Mouse (Mus musculus) T-helper 1 cell (primary cell): ENCODE data around the gene Slc25a21.

ENCODE experiments used
- in situ Hi-C: fragments of 300-600 bp; cut with MboI, MseI; formaldehyde crosslinking; loops from one replicate; pipeline ENCODE4 v1.15.1; 2025; ENCODE audit warnings: high pct_unique_total_duplicates

Slc25a21 gene

GRCm38 (mm10) chr12:56694936-56695335 is 502.3 kb downstream of the Slc25a21 start:
- in situ Hi-C loops = loop anchor here (5.0 to 25.0 kb wide), 4 partner anchors 83 to 847 kb away; partner anchors contain the start of genes Nkx2-9 and Slc25a21

- in situ Hi-C loops = loop anchor here (5.0 to 25.0 kb wide), 3 partner anchors 82 to 493 kb away; partner anchors contain the start of genes Nkx2-9 and Slc25a21
Measured at GRCm38 (mm10) chr12:56694361-56694760, 502.9 kb downstream of the Slc25a21 start.

GRCm38 (mm10) chr12:56693411-56694098 is 503.7 kb downstream of the Slc25a21 start:
- in situ Hi-C loops = loop anchor here (5.0 to 25.0 kb wide), 3 partner anchors 81 to 494 kb away; partner anchors contain the start of genes Nkx2-9 and Slc25a21

- in situ Hi-C loops = loop anchor here (5.0 to 25.0 kb wide), 3 partner anchors 80 to 495 kb away; partner anchors contain the start of genes Nkx2-9 and Slc25a21
Measured at GRCm38 (mm10) chr12:56692536-56692935, 504.7 kb downstream of the Slc25a21 start.

GRCm38 (mm10) chr12:56691427-56692079 is 505.7 kb downstream of the Slc25a21 start, which contains the start of gene Pax9:
Gene Pax9 (plus strand): TSS chr12:56691767.
- in situ Hi-C loops = loop anchor here (5.0 to 25.0 kb wide), 3 partner anchors 79 to 496 kb away; partner anchors contain the start of genes Nkx2-9 and Slc25a21

DNA sequence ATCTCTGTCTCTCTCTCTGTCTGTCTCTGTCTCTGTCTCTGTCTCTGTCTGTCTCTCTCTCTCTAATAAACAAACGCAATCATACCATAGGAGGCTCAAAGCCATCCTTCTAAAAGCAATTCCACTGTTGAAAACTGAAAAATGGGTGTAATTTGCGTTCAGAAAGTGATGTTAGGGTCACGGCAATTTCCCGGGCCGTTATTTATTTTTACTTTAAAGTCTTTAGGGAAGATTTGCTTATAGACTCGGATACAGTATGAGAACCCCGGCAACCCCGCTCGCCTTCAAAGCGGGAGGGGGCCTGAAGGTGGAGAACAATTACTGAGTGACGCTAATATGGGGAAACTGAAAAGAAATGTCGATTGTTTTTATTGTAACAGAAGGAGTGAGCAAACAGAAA is 506.3 kb downstream of the Slc25a21 start:
- in situ Hi-C loops = loop anchor here (5.0 to 25.0 kb wide), 3 partner anchors 79 to 496 kb away; partner anchors contain the start of genes Nkx2-9 and Slc25a21

- in situ Hi-C loops = loop anchor here (5.0 to 25.0 kb wide), 3 partner anchors 78 to 497 kb away; partner anchors contain the start of genes Nkx2-9 and Slc25a21
Measured at GRCm38 (mm10) chr12:56690366-56690765, 506.9 kb downstream of the Slc25a21 start.

GRCm38 (mm10) chr12:56689736-56690135 is 507.5 kb downstream of the Slc25a21 start:
- in situ Hi-C loops = loop anchor here (5.0 to 25.0 kb wide), 3 partner anchors 77 to 498 kb away; partner anchors contain the start of genes Nkx2-9 and Slc25a21

- in situ Hi-C loops = loop anchor here (25.0 kb wide), 1 partner anchor 498 kb away; the partner anchor contains the start of gene Slc25a21
Measured at GRCm38 (mm10) chr12:56689331-56689730, 507.9 kb downstream of the Slc25a21 start.

DNA sequence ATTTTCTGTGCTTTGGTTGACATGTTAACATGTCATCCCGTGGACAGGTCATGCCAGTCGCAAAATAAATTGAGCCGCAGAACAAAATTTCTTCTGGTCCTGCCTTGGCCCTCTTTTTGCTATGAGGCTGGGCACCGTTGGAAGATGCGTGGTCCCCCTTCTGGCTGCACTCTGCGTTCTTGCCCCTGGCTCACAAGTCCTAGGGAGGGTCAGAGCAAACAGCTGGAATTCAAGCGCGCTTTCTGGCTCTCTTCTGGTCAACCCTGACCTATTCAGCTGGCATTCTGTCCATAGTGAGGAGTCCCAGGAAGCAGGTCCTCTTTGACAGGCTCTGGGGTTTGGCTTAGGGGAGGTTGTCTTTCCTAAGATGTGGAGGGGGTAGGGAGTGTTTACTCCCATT is 508.4 kb downstream of the Slc25a21 start:
- in situ Hi-C loops = loop anchor here (25.0 kb wide), 1 partner anchor 498 kb away; the partner anchor contains the start of gene Slc25a21

- in situ Hi-C loops = loop anchor here (25.0 kb wide), 1 partner anchor 499 kb away; the partner anchor contains the start of gene Slc25a21
Measured at GRCm38 (mm10) chr12:56688482-56688840, 508.8 kb downstream of the Slc25a21 start.

- in situ Hi-C loops = loop anchor here (25.0 kb wide), 1 partner anchor 499 kb away; the partner anchor contains the start of gene Slc25a21
Measured at GRCm38 (mm10) chr12:56687640-56688481, 509.4 kb downstream of the Slc25a21 start.

DNA sequence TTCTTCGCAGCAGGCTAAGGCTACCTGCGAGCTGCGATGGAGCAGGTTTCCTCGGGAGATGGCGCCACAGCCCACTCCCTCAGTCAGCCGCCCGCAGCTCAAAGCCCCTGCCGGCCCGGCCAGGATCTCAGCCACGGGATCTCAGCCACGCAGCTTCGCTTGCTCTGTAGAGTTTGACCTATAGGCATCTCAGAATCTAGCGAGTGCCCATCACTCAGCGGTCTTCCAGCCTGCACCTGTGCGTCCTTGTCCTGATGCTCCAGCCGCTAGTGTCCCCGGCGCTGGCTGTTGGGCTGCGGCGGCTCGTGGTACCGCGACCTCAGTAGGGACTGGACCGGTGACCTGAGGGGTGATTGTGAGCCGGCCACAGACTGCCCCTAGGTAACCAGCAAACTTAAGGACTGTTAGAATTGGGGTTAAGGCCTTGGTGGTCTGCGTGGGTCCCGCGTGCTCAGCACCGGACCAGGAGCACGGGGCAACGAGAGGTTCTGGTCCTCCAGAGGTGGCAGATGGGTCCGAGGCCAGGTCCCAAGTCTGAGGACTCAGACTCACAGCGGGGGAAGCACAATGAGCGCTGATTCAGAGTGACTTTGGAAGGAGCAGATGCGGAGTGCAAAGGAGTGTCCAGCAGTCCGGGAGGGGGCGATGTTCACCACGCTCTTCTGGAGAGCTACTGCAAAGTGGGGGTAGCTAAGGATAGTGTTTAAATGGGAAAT is 516.0 kb downstream of the Slc25a21 start:
- in situ Hi-C loops = loop anchor here (25.0 kb wide), 1 partner anchor 506 kb away; the partner anchor contains the start of gene Slc25a21

GRCm38 (mm10) chr12:56677620-56678019 is 519.7 kb downstream of the Slc25a21 start:
- in situ Hi-C loops = loop anchor here (25.0 kb wide), 1 partner anchor 510 kb away; the partner anchor contains the start of gene Slc25a21

DNA sequence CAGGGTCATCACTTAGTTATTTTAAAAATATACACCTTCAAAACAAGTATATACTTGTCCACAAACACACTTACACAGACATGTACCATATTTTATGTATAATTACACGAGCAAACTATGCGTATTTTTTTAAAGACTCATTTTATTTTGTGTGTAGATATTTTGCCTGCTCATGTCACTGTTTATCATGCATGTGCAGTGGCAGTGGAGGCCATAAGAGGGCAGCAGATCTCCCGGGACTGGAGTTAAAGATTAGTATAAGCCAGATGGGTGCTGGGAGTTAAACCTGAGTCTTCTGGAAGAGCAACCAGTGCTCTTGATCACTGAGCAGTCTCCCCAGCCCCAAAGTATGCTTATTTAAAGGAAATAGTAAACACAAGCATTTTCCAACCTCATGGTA is 522.5 kb downstream of the Slc25a21 start:
- in situ Hi-C loops = loop anchor here (25.0 kb wide), 1 partner anchor 513 kb away; the partner anchor contains the start of gene Slc25a21

DNA sequence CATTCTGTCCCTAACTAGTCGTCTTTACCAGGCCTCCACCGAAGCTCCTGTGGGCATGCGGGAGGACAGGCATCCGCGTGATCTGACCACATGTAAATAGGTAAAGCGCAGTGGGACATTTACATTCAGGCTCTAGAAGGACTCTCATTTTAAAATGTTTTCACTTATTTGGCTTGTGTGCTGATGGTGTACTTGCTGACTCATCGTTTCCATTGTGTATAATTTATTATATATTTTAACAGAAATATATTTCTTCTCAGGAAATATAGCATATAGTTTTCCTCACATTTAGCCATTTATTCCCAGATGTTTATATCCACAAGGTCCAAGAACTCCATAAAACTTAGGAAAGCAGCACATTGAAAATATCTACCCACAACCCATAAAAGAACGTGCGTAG is 526.5 kb downstream of the Slc25a21 start:
- in situ Hi-C loops = no loop called here

DNA sequence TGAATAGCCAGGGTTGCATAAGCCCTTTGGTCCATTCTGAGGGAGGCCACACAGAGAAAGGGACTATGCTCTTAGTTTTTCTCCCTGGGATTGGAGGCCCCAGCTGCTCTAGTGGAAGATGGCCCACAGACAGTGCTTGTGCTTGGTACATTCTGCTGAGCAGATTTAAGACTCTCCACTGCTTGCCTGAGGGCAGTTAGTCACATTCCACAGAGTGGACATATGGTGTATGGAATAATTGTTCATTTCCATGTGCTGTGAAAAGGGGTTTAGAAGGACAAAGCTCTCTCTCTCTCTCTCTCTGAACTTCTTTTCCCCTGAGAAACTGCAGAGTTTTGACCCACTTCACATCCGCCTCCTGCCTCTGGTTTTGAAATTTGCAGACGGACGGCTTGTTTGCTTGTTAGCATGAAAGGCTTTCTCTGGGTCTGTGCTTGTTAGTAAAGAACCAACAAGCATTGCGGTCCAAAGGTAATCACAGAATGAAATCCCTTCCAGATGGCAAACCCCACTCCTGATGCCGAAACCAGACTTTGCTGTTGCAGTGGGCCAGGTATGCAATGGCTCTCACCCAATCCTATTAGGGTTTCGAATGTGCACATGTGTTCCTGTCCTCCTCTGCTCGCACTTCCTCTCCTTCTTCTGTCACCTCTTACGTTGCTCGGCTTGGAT is 527.7 kb downstream of the Slc25a21 start:
- in situ Hi-C loops = no loop called here
